Mouse (Mus musculus) cerebellum, adult 2 months (tissue): Measurements from ENCODE around the gene Pecam1. TPM values are rescaled to one million over a fixed set of nuclear protein-coding genes. Genes with fewer than 3 reads are reported as not detected.
A peak's percentile ranks its signal among the peaks of the same experiment; 100 is the strongest.
"Not testable (repeated sequence)": the region's sequence is repeated elsewhere in the genome, so short reads cannot be mapped to it uniquely, and the experiment has no call there.

Experiments used
- DNase-seq, 2 experiments: peaks; one replicate each; pipeline ENCODE4 v3.0.0; 2021
- H3K27ac ChIP-seq: fragments of 200-500 bp; 2 replicates; pipeline ENCODE4 v1.5.1; 2012; ENCODE audit warnings: low read length, control low read depth, inconsistent platforms; ENCODE audit not compliant: insufficient read depth
- H3K27me3 ChIP-seq: fragments of 200-500 bp; 2 replicates; pipeline ENCODE4 v1.6.1; 2012; ENCODE audit warnings: inconsistent platforms, mild to moderate bottlenecking, low read length, moderate library complexity; ENCODE audit not compliant: control insufficient read depth, insufficient read depth
- H3K4me1 ChIP-seq: fragments of 200-500 bp; 2 replicates; pipeline ENCODE4 v1.6.1; 2011; ENCODE audit warnings: low read length; ENCODE audit not compliant: control insufficient read depth, insufficient read depth
- H3K4me3 ChIP-seq: fragments of 200-500 bp; replicated peaks from 2 replicates; pipeline ENCODE3; 2011; ENCODE audit warnings: mild to moderate bottlenecking, low read depth, low read length, control low read depth; ENCODE audit not compliant: insufficient read depth
- CTCF ChIP-seq: fragments of 200-500 bp; IDR thresholded peaks from 2 replicates; pipeline ENCODE4 v1.5.1; 2011; ENCODE audit warnings: low read depth, mild to moderate bottlenecking, control low read depth, low read length, moderate library complexity, borderline replicate concordance; ENCODE audit not compliant: insufficient read depth
- POLR2A ChIP-seq: fragments of 200-500 bp; IDR thresholded peaks from 2 replicates; pipeline ENCODE4 v1.6.1; 2011; ENCODE audit warnings: low read length, control low read depth, borderline replicate concordance; ENCODE audit not compliant: insufficient read depth
- WGBS: fragments of 180-500 bp; shearing (Covaris S2); methylation state at CpG from one replicate; pipeline ENCODE4 v1.1.7; 2018; 5-methylcytosine and 5-hydroxymethylcytosine counted together
- polyA plus RNA-seq: library from polyadenylated mRNA; depleted of rRNA; stranded (reverse); fragments of >200 nt; gene quantifications from 2 replicates; pipeline ENCODE4 v1.2.3, GENCODE M21; 2012

The Pecam1 gene
- polyA plus RNA-seq, 1 experiment = 16.2 TPM

DNA sequence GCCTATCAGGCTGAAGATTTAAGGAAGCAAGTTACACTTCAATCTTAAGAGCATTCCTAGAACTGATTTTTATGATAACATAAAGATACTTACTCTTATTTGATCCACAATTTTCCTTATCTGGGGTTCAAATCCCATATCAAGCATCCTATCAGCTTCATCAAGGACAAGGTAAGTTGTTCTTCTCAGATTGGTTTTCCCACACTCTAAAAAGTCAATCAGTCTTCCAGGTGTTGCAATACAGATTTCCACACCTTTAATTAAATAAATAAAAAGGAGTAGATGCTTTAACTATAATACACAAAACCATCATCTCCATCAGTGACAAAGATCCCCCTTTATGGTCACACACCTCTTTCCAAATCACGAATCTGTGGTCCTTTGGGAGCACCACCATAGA is 34.6 kb upstream of the Pecam1 start:
- DNase-seq = no peak
- Histone ChIP-seq H3K4me3 (peak overlapping the region; percentile 40), H3K27me3 (no peaks in the 10 kb centered on the region), H3K4me1 (peaks cover 2% of the 10 kb centered on the region; the same call in 1 of the 2 replicates), H3K27ac (no peak overlapping the region)
- 2% methylated on average over 1 of the region's 1 CpGs for WGBS
- TF ChIP-seq CTCF (no peak), POLR2A (no peak)

DNA sequence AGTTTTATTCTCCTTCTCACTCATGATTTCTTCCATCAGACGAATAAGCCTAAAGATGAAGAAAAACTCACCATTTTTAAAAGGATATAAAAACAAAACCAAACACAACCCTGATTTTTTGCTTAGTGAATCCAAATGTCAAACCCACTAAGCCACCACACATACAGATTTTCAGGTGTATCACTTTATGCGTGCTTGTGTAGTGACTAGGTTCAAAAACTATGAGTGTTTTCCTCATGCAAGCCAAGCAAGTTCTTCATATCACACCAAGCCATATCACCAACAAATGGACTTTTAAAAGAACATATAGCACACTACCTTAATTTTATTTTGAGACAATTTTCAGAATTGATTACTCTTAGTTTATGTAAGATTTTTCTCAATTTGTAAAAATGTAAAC is 34.0 kb upstream of the Pecam1 start:
- Histone ChIP-seq H3K4me1 (peaks cover 5% of the 10 kb centered on the region; the same call in 1 of the 2 replicates), H3K27me3 (no peaks in the 10 kb centered on the region), H3K4me3 (no peak overlapping the region), H3K27ac (no peak overlapping the region)
- TF ChIP-seq CTCF (no peak), POLR2A (no peak)
- 31% methylated on average over 2 of the region's 2 CpGs for WGBS
- no peak for DNase-seq

DNA sequence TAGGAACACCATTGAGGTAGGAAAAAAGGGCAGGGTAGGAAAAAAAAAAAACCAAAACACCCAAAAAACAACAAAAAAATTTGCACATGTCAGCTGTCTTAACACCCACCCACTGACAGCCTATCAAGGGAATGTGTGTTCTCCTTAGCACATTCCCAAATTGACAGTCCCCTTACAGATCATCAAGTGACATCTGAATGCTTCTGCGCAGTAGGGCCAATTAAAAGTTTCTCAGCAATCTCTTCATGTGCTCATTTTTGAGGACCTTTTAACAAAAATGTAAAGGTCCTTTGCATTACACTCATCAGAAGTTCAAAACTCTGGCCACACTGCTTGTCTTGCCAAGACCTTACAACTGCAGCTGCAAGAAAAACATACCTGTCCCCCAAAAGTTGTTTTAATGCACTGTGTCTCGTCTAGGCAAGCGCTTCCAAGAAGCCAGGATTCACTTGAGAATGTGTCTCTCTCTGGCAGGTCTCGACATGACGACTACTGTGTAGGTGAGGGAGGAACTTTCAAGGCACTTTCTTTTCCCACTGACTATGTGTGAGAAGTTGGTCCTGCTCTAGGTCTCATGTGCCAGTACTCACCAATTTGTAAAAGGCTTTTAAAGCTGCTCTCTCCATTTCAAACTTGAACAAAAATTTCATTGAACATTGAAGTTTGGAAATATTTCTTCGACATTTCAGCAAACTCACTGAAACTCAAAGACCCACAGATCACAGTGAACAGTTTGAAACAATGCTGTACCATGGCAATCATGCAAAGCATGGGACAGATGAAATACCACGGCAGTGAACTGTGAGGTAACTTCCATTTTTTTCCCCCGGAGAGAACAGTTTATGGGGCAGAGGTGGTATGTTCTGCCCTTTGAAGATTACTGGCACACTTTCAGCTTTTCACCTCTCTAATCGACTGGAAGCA is 32.7 kb upstream of the Pecam1 start:
- H3K27ac ChIP-seq = no peak overlapping the region
- H3K27me3 ChIP-seq = no peaks in the 10 kb centered on the region
- 37% methylated on average over 9 of the region's 9 CpGs for WGBS
- DNase-seq = no peak
- peaks cover 5% of the 10 kb centered on the region; the same call in 1 of the 2 replicates for H3K4me1 ChIP-seq
- TF ChIP-seq POLR2A (no peak), CTCF (no peak)
- H3K4me3 ChIP-seq = no peak overlapping the region

DNA sequence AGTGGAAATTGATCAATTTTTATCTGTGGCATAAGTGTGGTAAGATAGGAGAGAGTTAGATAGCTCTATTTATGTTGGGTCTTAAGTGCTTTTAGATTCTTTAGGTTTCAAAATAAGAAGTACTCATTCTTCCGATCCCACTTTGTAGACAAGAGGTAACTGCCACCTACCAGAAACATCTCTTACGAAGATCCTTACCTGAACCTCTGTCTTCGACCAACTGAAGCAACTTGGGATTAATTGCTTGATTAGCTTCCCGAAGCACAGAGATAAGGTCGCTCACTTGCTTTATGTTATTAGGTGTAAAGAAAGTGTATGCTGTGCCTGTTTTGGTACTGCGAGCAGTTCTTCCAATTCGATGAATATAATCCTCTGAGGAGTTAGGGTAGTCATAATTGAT is 31.8 kb upstream of the Pecam1 start:
- not testable (repeated sequence) for H3K27me3 ChIP-seq, DNase-seq, H3K4me1 ChIP-seq, H3K27ac ChIP-seq, H3K4me3 ChIP-seq
- WGBS = 73% methylated on average over 7 of the region's 7 CpGs

DNA sequence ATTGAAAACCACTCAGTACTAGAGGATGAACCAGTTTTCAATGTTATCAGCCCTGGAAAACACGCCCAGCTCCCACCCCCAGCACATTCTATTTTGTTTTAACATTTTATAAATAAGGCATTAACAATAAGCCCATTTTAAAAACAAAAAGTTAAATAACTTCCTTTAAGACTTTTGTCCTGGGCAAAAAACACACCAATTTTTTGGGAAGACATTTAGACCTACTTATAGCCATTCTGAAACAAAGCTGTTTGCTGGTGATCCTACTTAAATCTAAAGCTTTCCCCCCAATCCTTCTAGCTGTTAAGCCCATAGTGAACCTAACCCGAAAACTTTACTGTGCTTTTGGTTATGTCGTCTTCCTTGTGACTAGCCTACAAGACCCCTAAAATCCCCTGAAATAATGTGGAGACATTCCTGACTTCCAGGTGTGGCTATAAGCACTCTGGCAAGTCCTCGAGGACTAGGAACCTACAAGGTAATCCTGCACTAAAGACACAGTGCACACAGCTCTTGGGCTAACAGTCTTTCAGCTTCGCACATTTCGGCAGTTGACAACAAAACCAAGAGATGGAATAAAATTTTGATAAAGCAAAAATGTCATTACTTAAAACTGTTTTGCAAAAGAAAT is 30.3 kb upstream of the Pecam1 start:
- 57% methylated on average over 6 of the region's 6 CpGs for WGBS
- Histone ChIP-seq H3K4me1 (peaks cover 5% of the 10 kb centered on the region; the same call in 1 of the 2 replicates), H3K27ac (no peak overlapping the region), H3K4me3 (no peak overlapping the region), H3K27me3 (no peaks in the 10 kb centered on the region)
- DNase-seq = no peak
- TF ChIP-seq CTCF (no peak), POLR2A (no peak)

DNA sequence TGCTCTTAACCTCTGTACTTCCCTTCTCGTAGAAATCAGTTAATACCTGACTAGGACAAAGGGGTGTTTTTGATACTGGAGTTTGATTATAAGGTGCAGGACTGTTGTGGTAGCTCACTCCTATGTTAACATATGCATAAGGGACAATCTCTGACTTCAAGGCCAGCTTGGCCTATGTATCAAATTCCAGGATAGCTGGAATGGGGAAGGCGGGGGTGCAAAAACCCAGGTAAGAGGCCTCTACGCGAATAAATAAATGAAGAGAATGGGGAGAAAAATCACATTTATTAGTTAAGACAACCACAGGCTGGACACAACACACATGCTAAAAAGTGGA is 29.6 kb upstream of the Pecam1 start:
- no peak overlapping the region; the same call in 1 of the 2 replicates for H3K27ac ChIP-seq
- WGBS = 48% methylated on average over 4 of the region's 4 CpGs
- no peak for DNase-seq
- no peaks in the 10 kb centered on the region for H3K27me3 ChIP-seq
- no peak overlapping the region for H3K4me3 ChIP-seq
- H3K4me1 ChIP-seq = peaks cover 5% of the 10 kb centered on the region; the same call in 1 of the 2 replicates
- no peak for TF ChIP-seq CTCF
- no peak for TF ChIP-seq POLR2A

DNA sequence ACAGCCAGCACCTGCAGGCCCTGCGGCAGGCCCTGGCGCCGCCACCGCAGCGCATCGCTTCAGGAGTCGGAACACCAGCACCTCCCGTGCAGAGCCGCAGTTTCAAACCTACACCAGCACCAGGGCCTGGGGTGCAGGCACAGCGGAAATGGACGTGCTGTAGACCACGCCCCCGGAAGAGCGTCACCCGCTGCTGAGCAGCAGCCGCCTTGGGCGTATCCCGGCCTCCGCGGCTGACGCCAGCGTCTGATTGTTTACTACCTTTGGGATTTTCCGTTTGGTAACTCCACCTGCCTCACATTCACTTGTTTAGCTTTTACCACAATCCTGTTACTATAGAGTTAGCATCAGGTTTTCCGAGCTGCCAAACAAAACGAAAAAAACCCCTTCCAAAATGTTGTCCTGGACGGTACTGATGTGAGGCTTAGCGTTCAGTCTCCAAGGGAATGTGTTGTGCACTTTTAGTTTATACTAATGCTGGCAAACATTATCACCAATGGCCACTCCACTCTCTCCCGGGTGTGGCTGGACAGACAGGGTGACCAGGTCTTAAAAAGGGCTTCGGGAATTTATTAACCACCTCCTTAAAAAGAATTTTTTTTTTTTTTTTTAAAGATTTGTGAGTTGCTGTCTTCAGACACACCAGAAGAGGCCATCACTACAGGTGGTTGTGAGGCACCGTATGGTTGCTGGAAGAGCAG is 29.1 kb upstream of the Pecam1 start, which contains the start of gene Polg2:
Gene Polg2 (minus strand): TSS at position 150 of the 701 bp plus-strand sequence.
- DNase-seq = peak; percentile 90
- TF ChIP-seq CTCF (no peak), POLR2A (peak; percentile 82)
- H3K4me3 ChIP-seq = peak within 1 kb of the TSS; percentile 61
- under 1% methylated on average over 30 of the region's 30 CpGs for WGBS
- H3K4me1 ChIP-seq = peaks cover 5% of the 10 kb centered on the region; the same call in 1 of the 2 replicates
- H3K27me3 ChIP-seq = no peaks in the 10 kb centered on the region
- H3K27ac ChIP-seq = peak within 1 kb of the TSS; percentile 68
